Mouse (Mus musculus): ENCODE results near the gene Ppil6. TPM values are rescaled to one million over a fixed set of nuclear protein-coding genes. Genes with fewer than 3 reads are reported as not detected.

Gene Ppil6
- polyA plus RNA-seq, 1 experiment from 2014 or later: 4.5 TPM

- no peaks in the 10 kb centered on the region for H3K4me1 ChIP-seq (ENCODE audit: control insufficient read depth, insufficient read depth, low read depth, low read length)
- no peak overlapping the region for H3K4me2 ChIP-seq (ENCODE audit: low read length)
- 97% methylated on average over 1 of the region's 1 CpGs for WGBS
- no peaks in the 10 kb centered on the region for H3K27me3 ChIP-seq (replicated peaks; ENCODE audit: control insufficient read depth, insufficient read depth, low read length)
- H3K9me3 ChIP-seq (ENCODE audit: control insufficient read depth, low read length): no peaks in the 10 kb centered on the region
- no peak overlapping the region for H3K4me3 ChIP-seq (ENCODE audit: low read length)
- no peak for ATAC-seq
- H3K36me3 ChIP-seq (ENCODE audit: control insufficient read depth, insufficient read depth, low read length): peaks cover 12% of the 10 kb centered on the region
- no peak overlapping the region for H3K27ac ChIP-seq (ENCODE audit: low read depth, low read length)
- no peak overlapping the region for H3K9ac ChIP-seq (ENCODE audit: low read depth, low read length)
Measured at GRCm38 (mm10) chr10:41536714-41537113, 46.5 kb downstream of the Ppil6 start.

DNA sequence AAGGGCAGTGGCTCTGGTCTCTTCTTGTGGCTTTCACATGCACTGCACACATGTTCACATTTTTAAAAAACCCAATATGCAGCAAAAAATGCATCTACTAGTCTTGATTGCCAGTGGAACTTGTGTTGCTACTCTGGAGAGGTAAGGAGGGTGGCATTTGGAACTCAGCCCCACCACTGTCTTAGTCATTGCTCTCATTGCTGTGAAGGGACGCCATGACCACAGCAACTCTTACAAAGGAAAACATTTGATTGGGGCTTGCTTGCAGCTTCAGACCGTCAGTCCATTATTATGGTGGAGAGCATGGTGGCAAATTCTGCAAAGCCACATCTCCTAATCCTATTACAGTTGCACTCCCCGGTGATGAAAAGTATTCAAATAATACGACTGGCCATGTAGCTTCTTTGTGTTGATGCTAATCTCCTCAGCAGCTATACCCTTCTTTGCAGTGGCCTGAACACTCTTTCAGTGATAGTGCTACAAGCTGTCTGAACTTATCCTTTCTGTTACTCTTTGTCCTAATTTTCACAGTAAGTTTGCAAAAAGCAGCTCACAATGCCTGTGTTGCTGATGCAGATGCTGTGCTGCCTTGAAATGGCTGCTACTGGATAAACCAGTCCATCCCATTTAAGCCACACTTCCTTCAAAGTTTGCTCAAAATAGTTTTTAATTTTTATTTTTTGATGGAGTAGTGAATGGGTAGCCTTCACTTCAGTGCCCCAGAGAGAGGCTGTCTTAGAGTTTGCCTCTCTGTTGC lies 47.2 kb downstream of the Ppil6 start:
- H3K4me2 ChIP-seq (ENCODE audit: low read length): no peak overlapping the region
- H3K27ac ChIP-seq (ENCODE audit: low read depth, low read length): no peak overlapping the region
- H3K9me3 ChIP-seq (ENCODE audit: control insufficient read depth, low read length): no peaks in the 10 kb centered on the region
- peaks cover 11% of the 10 kb centered on the region for H3K36me3 ChIP-seq (ENCODE audit: control insufficient read depth, insufficient read depth, low read length)
- ATAC-seq: no peak
- no peak overlapping the region for H3K9ac ChIP-seq (ENCODE audit: low read depth, low read length)
- H3K27me3 ChIP-seq (replicated peaks; ENCODE audit: control insufficient read depth, insufficient read depth, low read length): no peaks in the 10 kb centered on the region
- no peaks in the 10 kb centered on the region for H3K4me1 ChIP-seq (ENCODE audit: control insufficient read depth, insufficient read depth, low read depth, low read length)
- WGBS: 85% methylated on average over 4 of the region's 4 CpGs
- H3K4me3 ChIP-seq (ENCODE audit: low read length): no peak overlapping the region

- Histone ChIP-seq H3K9ac (ENCODE audit: low read depth, low read length) (no peak overlapping the region), H3K4me1 (ENCODE audit: control insufficient read depth, insufficient read depth, low read depth, low read length) (no peaks in the 10 kb centered on the region), H3K4me2 (ENCODE audit: low read length) (no peak overlapping the region), H3K4me3 (ENCODE audit: low read length) (no peak overlapping the region), H3K27ac (ENCODE audit: low read depth, low read length) (no peak overlapping the region), H3K27me3 (replicated peaks; ENCODE audit: control insufficient read depth, insufficient read depth, low read length) (no peaks in the 10 kb centered on the region), H3K36me3 (ENCODE audit: control insufficient read depth, insufficient read depth, low read length) (peaks cover 8% of the 10 kb centered on the region), H3K9me3 (ENCODE audit: control insufficient read depth, low read length) (no peaks in the 10 kb centered on the region)
- 97% methylated on average over 3 of the region's 3 CpGs for WGBS
- no peak for ATAC-seq
Measured at GRCm38 (mm10) chr10:41537983-41538330, 47.7 kb downstream of the Ppil6 start.

DNA sequence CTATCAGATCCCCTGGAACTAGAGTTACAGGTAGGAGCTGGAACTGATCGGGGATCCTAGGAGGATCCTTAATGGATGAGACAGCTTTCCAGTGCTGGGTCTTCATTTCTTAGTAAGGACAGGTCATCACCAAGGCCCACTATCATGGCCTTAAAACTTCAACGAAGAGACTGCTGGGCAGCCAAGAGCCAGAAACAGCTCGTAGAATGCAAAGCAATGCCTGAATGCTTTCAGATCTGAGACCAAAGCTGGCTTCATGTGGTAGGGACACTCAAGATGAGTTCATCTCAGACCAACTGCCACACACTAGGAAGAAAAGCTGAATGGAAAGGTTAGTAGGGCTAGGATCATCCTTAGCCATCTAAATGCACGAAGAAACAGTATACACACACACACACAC lies 48.7 kb downstream of the Ppil6 start:
- Histone ChIP-seq H3K27ac (ENCODE audit: low read depth, low read length) (no peak overlapping the region), H3K4me2 (ENCODE audit: low read length) (no peak overlapping the region), H3K27me3 (replicated peaks; ENCODE audit: control insufficient read depth, insufficient read depth, low read length) (no peaks in the 10 kb centered on the region), H3K9me3 (ENCODE audit: control insufficient read depth, low read length) (no peaks in the 10 kb centered on the region), H3K9ac (ENCODE audit: low read depth, low read length) (no peak overlapping the region), H3K4me3 (ENCODE audit: low read length) (no peak overlapping the region), H3K36me3 (ENCODE audit: control insufficient read depth, insufficient read depth, low read length) (peaks cover 8% of the 10 kb centered on the region), H3K4me1 (ENCODE audit: control insufficient read depth, insufficient read depth, low read depth, low read length) (no peaks in the 10 kb centered on the region)
- 94% methylated on average over 4 of the region's 4 CpGs for WGBS
- no peak for ATAC-seq

DNA sequence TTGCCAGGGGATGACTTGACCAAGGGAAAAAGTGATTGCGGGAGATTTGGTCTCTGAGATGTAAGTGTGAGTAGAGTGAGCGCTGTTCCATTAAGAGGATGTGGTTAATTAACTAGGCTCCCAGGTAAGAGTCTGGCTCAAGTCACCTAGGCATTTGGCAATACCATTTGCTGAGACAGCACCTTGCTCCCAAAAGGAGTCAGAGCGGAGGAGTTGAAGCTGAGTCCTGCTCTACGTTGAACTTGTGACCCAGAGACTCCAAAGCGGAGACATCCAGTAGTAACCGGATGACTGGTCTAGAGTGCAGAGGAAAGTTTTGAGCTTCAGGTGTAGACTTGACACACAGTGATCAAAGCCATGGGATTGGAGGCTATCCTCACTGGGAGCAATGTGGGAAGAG lies 51.8 kb downstream of the Ppil6 start:
- Histone ChIP-seq H3K4me3 (ENCODE audit: low read length) (no peak overlapping the region), H3K36me3 (ENCODE audit: control insufficient read depth, insufficient read depth, low read length) (no peaks in the 10 kb centered on the region), H3K9me3 (ENCODE audit: control insufficient read depth, low read length) (no peaks in the 10 kb centered on the region), H3K27me3 (replicated peaks; ENCODE audit: control insufficient read depth, insufficient read depth, low read length) (no peaks in the 10 kb centered on the region), H3K27ac (ENCODE audit: low read depth, low read length) (no peak overlapping the region), H3K4me1 (ENCODE audit: control insufficient read depth, insufficient read depth, low read depth, low read length) (no peaks in the 10 kb centered on the region), H3K4me2 (ENCODE audit: low read length) (no peak overlapping the region), H3K9ac (ENCODE audit: low read depth, low read length) (no peak overlapping the region)
- ATAC-seq: no peak
- 94% methylated on average over 6 of the region's 6 CpGs for WGBS

GRCm38 (mm10) chr10:41543439-41543838 lies 53.2 kb downstream of the Ppil6 start:
- no peaks in the 10 kb centered on the region for H3K27me3 ChIP-seq (replicated peaks; ENCODE audit: control insufficient read depth, insufficient read depth, low read length)

DNA sequence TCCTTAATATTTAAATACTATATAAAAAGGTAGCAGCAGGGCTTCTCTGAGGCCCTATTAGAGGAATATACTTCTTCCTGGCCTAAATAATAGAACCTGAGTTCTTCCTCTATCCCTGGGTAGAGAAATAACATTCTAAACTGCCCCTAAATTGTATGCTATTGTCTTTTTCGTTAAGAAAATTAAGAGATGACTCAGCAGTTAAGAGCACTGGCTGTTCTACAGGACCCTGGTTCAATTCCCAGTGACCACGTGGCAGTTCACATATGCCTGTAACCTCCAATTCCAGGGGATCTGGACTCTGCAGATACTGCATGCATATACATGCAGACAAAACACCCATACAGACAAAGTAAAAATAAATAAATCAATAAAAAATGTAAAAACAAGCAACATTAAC lies 53.6 kb downstream of the Ppil6 start:
- Histone ChIP-seq H3K4me3 (ENCODE audit: low read length) (no peak overlapping the region), H3K27me3 (replicated peaks; ENCODE audit: control insufficient read depth, insufficient read depth, low read length) (no peaks in the 10 kb centered on the region), H3K36me3 (ENCODE audit: control insufficient read depth, insufficient read depth, low read length) (no peaks in the 10 kb centered on the region), H3K27ac (ENCODE audit: low read depth, low read length) (no peak overlapping the region), H3K4me1 (ENCODE audit: control insufficient read depth, insufficient read depth, low read depth, low read length) (no peaks in the 10 kb centered on the region), H3K9me3 (ENCODE audit: control insufficient read depth, low read length) (no peaks in the 10 kb centered on the region), H3K9ac (ENCODE audit: low read depth, low read length) (no peak overlapping the region), H3K4me2 (ENCODE audit: low read length) (no peak overlapping the region)
- WGBS: 73% methylated on average over 2 of the region's 2 CpGs
- no peak for ATAC-seq

More at GRCm38 (mm10) chr10:41543439-41543838, 53.2 kb downstream of the Ppil6 start:
- Histone ChIP-seq H3K4me2 (ENCODE audit: low read length) (no peak overlapping the region), H3K9me3 (ENCODE audit: control insufficient read depth, low read length) (no peaks in the 10 kb centered on the region), H3K36me3 (ENCODE audit: control insufficient read depth, insufficient read depth, low read length) (no peaks in the 10 kb centered on the region), H3K27ac (ENCODE audit: low read depth, low read length) (no peak overlapping the region), H3K4me1 (ENCODE audit: control insufficient read depth, insufficient read depth, low read depth, low read length) (no peaks in the 10 kb centered on the region), H3K9ac (ENCODE audit: low read depth, low read length) (no peak overlapping the region), H3K4me3 (ENCODE audit: low read length) (no peak overlapping the region)
- ATAC-seq: no peak
- 88% methylated on average over 4 of the region's 4 CpGs for WGBS

- 9% methylated on average over 7 of the region's 7 CpGs for WGBS
- H3K4me1 ChIP-seq (ENCODE audit: control insufficient read depth, insufficient read depth, low read depth, low read length): no peaks in the 10 kb centered on the region
- H3K36me3 ChIP-seq (ENCODE audit: control insufficient read depth, insufficient read depth, low read length): no peaks in the 10 kb centered on the region
- no peak overlapping the region for H3K27ac ChIP-seq (ENCODE audit: low read depth, low read length)
- H3K4me3 ChIP-seq (ENCODE audit: low read length): no peak overlapping the region
- ATAC-seq: no peak
- no peaks in the 10 kb centered on the region for H3K27me3 ChIP-seq (replicated peaks; ENCODE audit: control insufficient read depth, insufficient read depth, low read length)
- H3K9ac ChIP-seq (ENCODE audit: low read depth, low read length): no peak overlapping the region
- no peak overlapping the region for H3K4me2 ChIP-seq (ENCODE audit: low read length)
- peaks cover 5% of the 10 kb centered on the region; the same call in 1 of the 2 replicates for H3K9me3 ChIP-seq (ENCODE audit: control insufficient read depth, low read length)
Measured at GRCm38 (mm10) chr10:41544481-41545190, 54.4 kb downstream of the Ppil6 start.

DNA sequence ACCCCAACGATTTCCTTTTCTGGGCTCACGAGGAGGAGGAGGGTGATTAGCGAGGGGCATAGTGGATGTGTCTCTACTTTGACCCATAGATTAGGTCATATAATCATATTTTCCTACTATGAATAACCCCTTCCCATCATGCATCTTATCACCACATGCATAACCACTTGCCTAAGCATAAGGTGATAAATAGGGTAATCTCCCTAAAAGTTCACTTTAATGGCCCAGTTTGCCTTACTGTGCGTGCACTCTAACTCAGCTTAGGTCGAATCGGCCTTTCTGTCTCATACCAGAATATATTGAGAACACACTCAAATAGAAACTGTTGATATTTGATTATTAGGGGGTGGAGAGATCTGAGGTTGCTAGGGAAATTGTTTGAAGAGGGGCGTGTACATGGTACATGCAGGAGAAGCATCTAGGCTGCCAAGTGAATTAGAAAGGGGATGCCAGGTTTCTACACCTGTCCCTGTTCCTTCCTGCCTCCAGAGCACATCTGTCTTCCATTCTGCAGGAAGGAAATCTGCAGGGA lies 55.1 kb downstream of the Ppil6 start:
- Histone ChIP-seq H3K4me3 (ENCODE audit: low read length) (no peak overlapping the region), H3K4me1 (ENCODE audit: control insufficient read depth, insufficient read depth, low read depth, low read length) (no peaks in the 10 kb centered on the region), H3K4me2 (ENCODE audit: low read length) (no peak overlapping the region), H3K9me3 (ENCODE audit: control insufficient read depth, low read length) (peaks cover 7% of the 10 kb centered on the region; the same call in 1 of the 2 replicates), H3K27me3 (replicated peaks; ENCODE audit: control insufficient read depth, insufficient read depth, low read length) (no peaks in the 10 kb centered on the region), H3K27ac (ENCODE audit: low read depth, low read length) (no peak overlapping the region), H3K36me3 (ENCODE audit: control insufficient read depth, insufficient read depth, low read length) (no peaks in the 10 kb centered on the region), H3K9ac (ENCODE audit: low read depth, low read length) (no peak overlapping the region)
- no peak for ATAC-seq
- WGBS: 66% methylated on average over 7 of the region's 7 CpGs

Data from hindbrain, embryonic 16.5 days (tissue).